Mouse (Mus musculus): Measurements from ENCODE around the gene Lat2. TPM values are rescaled to one million over a fixed set of nuclear protein-coding genes. Genes with fewer than 3 reads are reported as not detected.

The Lat2 gene
- total RNA-seq, 2 experiments from 2014 or later = 2.5 to 2.6 TPM

DNA sequence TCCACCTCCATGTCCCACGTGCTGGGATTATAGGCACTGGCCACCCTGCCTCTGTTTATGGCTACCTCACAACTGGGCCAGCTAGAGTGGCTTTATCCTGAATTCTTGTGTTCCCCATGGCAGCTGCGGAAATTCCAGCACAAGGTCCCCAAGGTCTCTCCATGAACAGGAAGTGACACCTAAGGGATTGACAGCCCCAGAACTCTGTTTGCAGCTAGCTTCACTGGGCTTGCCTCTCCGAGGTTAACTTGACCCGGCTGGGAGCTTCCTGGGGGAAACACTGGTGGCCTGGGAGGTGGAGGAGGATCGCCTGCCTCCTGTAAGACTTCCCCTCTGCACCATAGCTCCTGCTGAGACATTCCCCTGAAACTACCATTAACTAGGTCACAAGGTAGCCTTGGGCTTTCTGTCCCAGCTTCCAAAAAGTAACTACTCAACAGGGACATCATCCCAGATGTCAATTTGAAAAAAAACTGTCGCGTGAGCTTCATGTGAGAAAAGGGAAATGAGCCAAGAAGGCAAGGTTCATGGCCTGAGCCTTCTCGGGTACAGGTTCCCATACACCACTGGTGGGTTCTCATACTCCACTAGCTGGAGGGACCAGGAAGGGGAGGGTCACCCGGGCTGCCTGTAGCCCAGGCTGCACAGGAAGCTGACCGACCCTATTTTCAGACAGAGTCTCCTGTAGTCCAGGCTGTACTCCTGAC is 42.2 kb downstream of the Lat2 start:
- DNase-seq (ENCODE audit: extremely low spot score in 1 of 2, low spot score in 1 of 2) = no peak

GRCm38 (mm10) chr5:134571730-134572507 is 42.9 kb downstream of the Lat2 start:
- DNase-seq (ENCODE audit: extremely low spot score in 1 of 2, low spot score in 1 of 2) = no peak

DNA sequence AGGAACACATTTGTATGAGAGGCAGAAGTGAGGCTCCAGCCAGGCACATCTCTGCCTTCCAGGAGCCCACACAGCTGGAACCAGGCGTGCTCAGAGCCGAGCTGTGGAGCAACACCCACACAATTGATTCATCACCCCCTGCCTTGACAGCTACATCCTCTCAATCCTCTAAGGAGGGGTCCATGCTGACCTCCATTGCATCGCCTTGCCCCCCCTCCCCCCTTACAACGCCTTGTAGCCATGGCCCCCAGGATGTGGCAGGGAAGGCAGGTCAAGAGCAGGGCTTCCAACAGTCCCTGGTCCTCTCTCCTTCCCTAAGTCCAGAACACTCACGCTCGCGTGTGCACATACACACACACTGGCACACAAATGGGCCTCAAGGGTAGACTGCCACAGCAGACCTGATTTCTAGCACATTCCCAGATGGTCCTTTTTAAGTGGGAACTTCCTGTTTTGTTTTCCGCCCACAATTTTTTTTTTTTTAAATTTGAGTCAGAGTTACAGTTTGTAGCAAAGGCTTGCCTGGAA is 45.8 kb downstream of the Lat2 start:
- no peak for DNase-seq (ENCODE audit: extremely low spot score in 1 of 2, low spot score in 1 of 2)

- no peak for DNase-seq (ENCODE audit: extremely low spot score in 1 of 2, low spot score in 1 of 2)
Observed at GRCm38 (mm10) chr5:134568030-134568429, 46.8 kb downstream of the Lat2 start.

DNA sequence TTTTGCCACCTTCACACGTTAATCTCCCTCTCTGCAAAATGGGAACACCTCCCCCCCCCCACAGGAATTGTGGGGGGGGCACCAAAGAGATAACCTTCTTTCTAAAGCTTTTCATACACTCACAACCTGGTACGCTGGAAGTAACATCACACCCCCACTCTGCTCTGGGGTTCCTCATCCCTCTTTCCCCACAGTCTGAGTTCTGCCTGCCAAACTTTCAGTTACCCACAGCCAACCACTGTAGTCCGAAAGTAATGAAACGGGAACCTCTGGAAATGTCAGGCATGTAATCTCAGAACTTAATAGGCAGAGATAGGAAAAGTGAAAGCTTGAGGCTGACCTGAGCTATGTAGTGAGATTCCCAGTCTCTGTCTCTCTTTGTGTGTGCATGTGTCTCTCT is 47.4 kb downstream of the Lat2 start:
- DNase-seq (ENCODE audit: extremely low spot score in 1 of 2, low spot score in 1 of 2) = no peak

- no peak for DNase-seq (ENCODE audit: extremely low spot score in 1 of 2, low spot score in 1 of 2)
Observed at GRCm38 (mm10) chr5:134565696-134566095, 49.1 kb downstream of the Lat2 start.

- no peak for DNase-seq (ENCODE audit: extremely low spot score in 1 of 2, low spot score in 1 of 2)
Observed at GRCm38 (mm10) chr5:134564272-134564671, 50.6 kb downstream of the Lat2 start.

GRCm38 (mm10) chr5:134560450-134561171 is 54.2 kb downstream of the Lat2 start:
- no peak for DNase-seq (ENCODE audit: extremely low spot score in 1 of 2, low spot score in 1 of 2)

GRCm38 (mm10) chr5:134560071-134560449 is 54.8 kb downstream of the Lat2 start, which contains the start of gene Syna:
Gene Syna, minus strand, starts transcription at chr5:134560171.
- DNase-seq (ENCODE audit: extremely low spot score in 1 of 2, low spot score in 1 of 2) = no peak

DNA sequence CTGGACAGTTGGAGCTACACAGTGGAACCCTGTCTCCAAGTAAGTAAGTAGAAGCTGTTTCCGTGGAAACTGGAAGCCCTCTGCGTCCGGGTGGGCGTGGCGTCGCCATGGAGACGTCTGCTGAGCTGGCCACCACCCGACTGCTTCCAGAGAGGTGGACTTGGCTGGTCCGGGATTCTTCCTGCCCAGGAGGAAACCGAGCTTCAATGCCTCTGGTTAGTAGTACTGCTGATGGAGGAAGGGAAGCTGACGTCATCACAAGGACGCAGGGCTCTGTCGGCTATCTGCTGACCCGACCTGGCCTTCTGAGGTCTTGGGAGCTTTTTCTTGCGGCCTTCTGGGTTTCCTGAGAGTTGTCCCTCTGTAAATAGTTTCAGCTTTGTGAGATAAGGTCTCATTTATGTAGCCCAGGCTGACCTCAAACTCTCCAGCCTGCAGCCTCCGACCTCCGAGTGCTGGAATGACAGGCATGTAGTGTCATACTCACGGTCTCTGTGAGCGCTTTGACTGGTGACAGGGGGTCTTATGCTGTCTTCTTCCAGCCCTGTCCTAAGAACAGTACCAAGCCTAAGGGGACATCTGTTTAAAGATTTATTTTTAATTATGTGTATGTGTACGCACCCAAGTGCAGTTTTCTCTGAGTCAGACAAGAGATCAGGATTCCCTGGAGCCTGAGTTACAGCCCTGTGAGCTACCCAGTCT is 59.2 kb downstream of the Lat2 start:
- peak in 1 of 2 experiments; percentile 62 for DNase-seq (ENCODE audit: extremely low spot score in 1 of 2, low spot score in 1 of 2)

- DNase-seq (ENCODE audit: extremely low spot score in 1 of 2, low spot score in 1 of 2) = no peak
Observed at GRCm38 (mm10) chr5:134553951-134554546, 60.8 kb downstream of the Lat2 start.

GRCm38 (mm10) chr5:134552110-134552972 is 62.5 kb downstream of the Lat2 start, which contains the start of gene Clip2:
Gene Clip2, minus strand, starts transcription at chr5:134552434.
- DNase-seq (ENCODE audit: extremely low spot score in 1 of 2, low spot score in 1 of 2) = peak; percentile 99

DNA sequence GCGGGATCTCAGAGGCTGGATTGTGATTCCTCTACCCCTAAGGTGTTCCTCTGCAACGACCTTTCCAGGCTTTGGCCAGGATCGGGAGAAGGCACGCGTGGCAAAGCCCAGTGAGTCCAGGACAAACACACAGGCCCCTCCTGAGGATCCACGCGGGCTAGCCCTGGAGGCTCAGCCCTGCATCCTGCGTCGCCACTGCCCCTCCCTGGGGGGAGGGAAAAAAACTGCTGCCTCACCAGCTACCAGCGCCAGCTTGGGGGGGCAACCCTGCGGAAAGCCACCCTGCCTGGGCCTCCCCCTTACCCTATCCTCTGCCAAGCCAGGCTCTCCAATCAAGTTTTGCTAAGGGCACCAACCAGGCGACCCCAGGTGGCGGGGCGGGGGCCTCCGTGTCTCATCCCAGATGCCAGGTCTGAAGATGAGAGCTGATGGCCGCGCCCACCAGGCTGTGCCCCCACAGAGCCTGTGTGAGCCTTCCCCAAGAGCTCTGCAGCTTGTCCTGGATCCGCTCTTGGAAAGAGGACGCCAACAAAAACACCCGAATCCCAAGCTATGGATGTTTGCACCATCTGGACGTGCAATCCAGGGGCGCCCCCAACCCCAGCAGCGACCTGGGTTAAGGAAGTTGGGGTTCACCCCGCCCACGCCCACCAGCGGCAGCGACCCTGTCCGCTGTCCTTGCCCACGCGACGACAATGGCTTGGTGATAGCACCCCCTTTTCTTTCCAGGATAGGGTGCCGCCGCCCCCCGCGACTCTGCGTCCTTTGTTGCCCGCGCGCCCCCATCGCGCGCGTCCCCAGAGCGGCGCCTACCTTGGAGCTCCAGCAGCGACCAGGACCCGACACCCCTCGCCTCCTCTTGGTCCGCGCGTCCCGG is 63.4 kb downstream of the Lat2 start:
- DNase-seq (ENCODE audit: extremely low spot score in 1 of 2, low spot score in 1 of 2) = peak in 1 of 2 experiments; percentile 41

DNA sequence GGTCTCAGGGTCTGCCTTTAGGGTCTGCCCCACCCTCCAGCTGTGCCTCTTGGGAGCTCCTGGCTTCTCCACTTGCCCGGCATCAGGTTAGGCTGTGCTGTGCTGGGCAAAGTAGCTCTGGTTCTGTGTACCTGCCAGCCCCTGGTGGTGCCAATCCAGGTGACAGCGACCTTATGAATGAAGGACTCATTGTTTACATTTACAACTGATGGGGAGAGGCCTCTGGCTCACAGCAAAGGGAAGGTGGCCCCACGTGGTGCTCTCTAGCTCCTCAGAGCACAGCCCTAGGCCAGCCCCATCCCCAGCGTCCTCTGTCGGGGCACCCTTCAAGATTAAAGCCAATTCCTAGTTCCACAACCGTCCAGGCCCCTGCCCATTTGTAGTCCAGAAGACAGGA is 64.0 kb downstream of the Lat2 start:
- no peak for DNase-seq (ENCODE audit: extremely low spot score in 1 of 2, low spot score in 1 of 2)

Data from layer of hippocampus, postnatal 25 days (tissue).